Mouse (Mus musculus): ENCODE measurements around the gene Nfam1. TPM values are rescaled to one million over a fixed set of nuclear protein-coding genes. Genes with fewer than 3 reads are reported as not detected.

Nfam1 gene
- total RNA-seq, 2 experiments from 2014 or later, result 26.3 to 30.1 TPM

Other genes with a start within 250 kb of the Nfam1 start
- gene Cyp2d26, start 239.0 kb downstream of the Nfam1 start, total RNA-seq (2015; ENCODE audit: low replicate concordance), result not detected in 2 replicates
- not detected in 2 replicates for gene Cyp2d26, start 239.0 kb downstream of the Nfam1 start, total RNA-seq (2017; ENCODE audit: low replicate concordance)
- 20.5 and 22.1 TPM in 2 replicates for gene Tcf20, start 45.4 kb downstream of the Nfam1 start, total RNA-seq (2015; ENCODE audit: low replicate concordance)
- 37.1 and 43.8 TPM in 2 replicates for gene Tcf20, start 45.4 kb downstream of the Nfam1 start, total RNA-seq (2017; ENCODE audit: low replicate concordance)
- 14.2 and 18.3 TPM in 2 replicates for gene Serhl, start 56.2 kb upstream of the Nfam1 start, total RNA-seq (2015; ENCODE audit: low replicate concordance)
- gene Serhl, start 56.2 kb upstream of the Nfam1 start, total RNA-seq (2017; ENCODE audit: low replicate concordance), result 7.0 and 19.4 TPM in 2 replicates
- gene Rrp7a, start 89.5 kb upstream of the Nfam1 start, total RNA-seq (2015; ENCODE audit: low replicate concordance), result 3.3 and 13.0 TPM in 2 replicates
- gene Rrp7a, start 89.5 kb upstream of the Nfam1 start, total RNA-seq (2017; ENCODE audit: low replicate concordance), result 9.1 and 30.8 TPM in 2 replicates
- gene Poldip3, start 116.1 kb upstream of the Nfam1 start, total RNA-seq (2015; ENCODE audit: low replicate concordance), result 27.4 and 35.7 TPM in 2 replicates
- gene Poldip3, start 116.1 kb upstream of the Nfam1 start, total RNA-seq (2017; ENCODE audit: low replicate concordance), result 52.5 and 62.3 TPM in 2 replicates
- gene Cyb5r3, start 139.3 kb upstream of the Nfam1 start, total RNA-seq (2015; ENCODE audit: low replicate concordance), result 71.7 and 84.2 TPM in 2 replicates
- gene Cyb5r3, start 139.3 kb upstream of the Nfam1 start, total RNA-seq (2017; ENCODE audit: low replicate concordance), result 40.7 and 52.0 TPM in 2 replicates
- not detected in 2 replicates for gene A4galt, start 218.5 kb upstream of the Nfam1 start, total RNA-seq (2015; ENCODE audit: low replicate concordance)
- 0.28 and 0.34 TPM in 2 replicates for gene A4galt, start 218.5 kb upstream of the Nfam1 start, total RNA-seq (2017; ENCODE audit: low replicate concordance)

Data from erythroblast, adult 5-6 weeks (primary cell).